Mouse (Mus musculus) adrenal gland, postnatal 4 days (tissue): ENCODE measurements around the gene Secisbp2l. TPM values are rescaled to one million over a fixed set of nuclear protein-coding genes. Genes with fewer than 3 reads are reported as not detected.

ENCODE experiments used
- DNase-seq, 2 experiments: peaks; one replicate each; pipeline ENCODE4 v3.0.0; 2021 to 2022; ENCODE audit warnings: low spot score in 2 of 2, mixed read lengths in 2 of 2
- total RNA-seq, 2 experiments: library from RNA; stranded (reverse); gene quantifications; 2 replicates each; pipeline ENCODE4 v1.2.3; 2021

The Secisbp2l gene
- total RNA-seq, 2 experiments from 2014 or later = 58.5 TPM

GRCm38 (mm10) chr2:125784392-125784791 lies 1.7 kb upstream of the Secisbp2l start:
- DNase-seq = no peak

- DNase-seq = no peak
Measured at GRCm38 (mm10) chr2:125783868-125784267, 1.2 kb upstream of the Secisbp2l start.

DNA sequence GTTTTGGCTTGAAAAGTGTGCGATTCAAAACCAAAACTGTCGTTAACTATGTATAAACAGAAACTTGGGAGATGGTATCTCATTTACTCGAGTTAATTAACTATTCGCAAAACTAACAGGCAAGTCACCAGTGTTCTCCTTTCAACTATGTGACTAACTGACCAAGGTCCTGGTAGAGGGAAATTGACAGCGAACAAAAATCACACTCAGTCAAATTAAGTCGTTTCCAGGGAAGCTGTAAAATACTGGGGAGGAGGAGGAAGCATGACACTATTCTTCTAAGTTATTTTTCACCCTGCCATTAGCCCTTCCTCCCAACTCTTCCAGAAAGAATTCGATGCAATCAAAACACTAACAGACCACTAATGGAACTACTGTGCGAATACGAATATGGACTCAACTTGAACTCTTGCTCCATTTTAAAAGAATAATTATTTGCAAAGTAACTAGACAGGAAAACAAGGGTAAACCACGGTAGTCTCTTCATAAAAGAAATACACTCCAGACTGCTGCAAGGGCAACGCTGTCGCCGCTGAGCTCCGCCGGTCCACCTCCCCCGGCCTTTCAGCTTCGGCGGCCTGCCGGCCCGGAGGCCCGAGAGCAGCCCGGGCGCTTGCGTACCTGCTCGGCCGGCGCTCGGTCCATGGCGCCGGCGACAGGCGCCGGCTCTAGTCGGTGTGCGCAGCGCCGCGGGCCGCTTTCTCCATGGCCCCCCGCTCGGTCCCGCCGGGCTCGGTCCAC lies 522 bp downstream of the Secisbp2l start:
- DNase-seq = no peak

DNA sequence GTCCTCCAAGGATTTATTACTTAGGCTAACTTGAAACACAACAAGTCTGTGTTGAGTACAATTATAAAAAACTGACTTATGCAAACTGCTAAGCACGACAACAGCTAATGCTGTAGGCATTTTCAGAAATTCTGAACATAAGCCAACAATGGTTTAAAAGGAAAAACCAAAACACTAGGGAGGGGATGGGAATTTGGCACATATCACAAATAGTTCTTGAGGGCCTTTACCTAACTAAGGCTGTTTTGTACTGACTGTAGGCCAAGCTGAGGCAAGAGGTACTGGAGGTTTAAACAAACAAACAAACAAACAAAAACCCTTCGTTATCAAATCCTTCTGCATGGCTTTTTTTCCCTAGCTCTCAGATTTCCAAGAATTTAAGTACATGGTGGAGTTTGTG lies 1.7 kb downstream of the Secisbp2l start:
- DNase-seq = no peak

GRCm38 (mm10) chr2:125778380-125778779 lies 4.3 kb downstream of the Secisbp2l start:
- DNase-seq = no peak

DNA sequence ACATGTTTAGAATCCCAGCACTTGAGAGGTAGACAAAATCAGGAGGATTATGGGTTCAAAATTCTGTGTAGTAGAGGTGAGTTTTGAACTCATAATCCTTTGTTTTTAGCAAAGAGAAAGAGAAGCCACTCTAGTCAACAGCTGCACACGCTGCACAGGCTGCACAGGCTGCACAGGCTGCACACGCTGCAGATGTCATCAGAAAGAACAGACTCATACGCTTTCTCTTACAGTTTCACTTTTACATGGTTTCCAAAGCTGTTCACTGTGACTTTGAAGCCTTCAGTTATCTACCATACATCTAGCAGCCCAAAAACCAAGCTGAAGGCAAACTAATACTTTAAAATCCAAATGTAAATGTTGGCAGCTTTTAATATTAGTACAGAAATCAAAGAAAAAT lies 5.7 kb downstream of the Secisbp2l start:
- DNase-seq = no peak

DNA sequence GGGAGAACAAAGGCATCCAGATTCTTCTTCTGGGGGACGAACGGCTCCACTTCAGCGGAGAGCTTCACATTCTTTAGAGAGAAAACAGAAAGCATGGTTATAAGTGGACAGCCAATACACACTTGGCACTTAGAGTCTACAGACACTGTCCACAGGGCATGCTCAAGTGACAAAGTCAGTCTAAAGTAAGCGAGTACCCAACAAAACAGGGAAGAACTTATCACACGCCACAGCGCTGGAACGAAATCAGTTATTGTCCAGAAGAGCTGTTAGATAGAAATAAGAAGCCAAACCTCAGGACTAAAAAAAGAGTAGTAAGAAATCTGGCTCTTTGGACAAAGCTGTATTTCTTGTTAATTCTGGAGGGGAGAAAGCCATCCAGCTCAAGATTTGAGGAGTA lies 7.0 kb downstream of the Secisbp2l start:
- no peak for DNase-seq

- DNase-seq = no peak
Measured at GRCm38 (mm10) chr2:125774846-125775245, 7.8 kb downstream of the Secisbp2l start.

- DNase-seq = no peak
Measured at GRCm38 (mm10) chr2:125765029-125765428, 17.6 kb downstream of the Secisbp2l start.

DNA sequence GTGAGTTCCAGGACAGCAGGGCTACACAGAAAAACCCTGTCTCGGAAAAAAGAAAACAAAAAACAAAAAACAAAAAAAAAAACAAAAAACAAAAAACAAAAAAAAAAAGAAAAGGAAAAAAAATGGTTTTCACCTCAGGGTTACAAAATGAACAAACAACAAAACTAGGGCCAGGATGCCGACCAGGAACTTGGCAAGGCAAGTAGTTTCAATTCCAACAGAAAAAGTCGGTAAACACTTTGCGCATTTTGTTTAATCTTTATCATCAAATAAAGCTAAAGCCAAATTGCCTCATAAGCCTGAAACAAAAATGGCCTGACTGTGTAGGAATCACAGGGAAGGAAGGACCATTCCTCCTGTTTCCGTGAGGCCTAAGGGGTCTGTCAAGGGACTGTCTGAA lies 18.1 kb downstream of the Secisbp2l start:
- no peak for DNase-seq

DNA sequence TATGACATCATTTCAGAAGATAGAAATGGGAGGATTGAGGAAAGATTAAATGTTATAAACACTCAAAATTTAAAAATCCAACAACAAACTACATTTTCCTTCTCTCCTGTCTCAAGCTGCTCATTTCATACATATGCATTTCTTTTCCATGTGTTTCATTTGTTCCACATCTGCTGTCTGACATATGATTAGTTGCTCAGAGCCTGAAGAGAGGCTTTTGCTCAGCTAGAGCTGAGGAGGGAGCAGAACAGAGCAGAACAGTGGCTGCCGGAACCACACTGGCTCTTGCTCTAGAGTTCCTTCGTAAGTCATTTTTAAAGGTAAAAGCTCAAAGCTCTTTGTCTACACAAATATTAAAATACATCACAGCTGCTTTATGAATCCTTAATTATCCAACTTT lies 33.3 kb downstream of the Secisbp2l start:
- no peak for DNase-seq

- no peak for DNase-seq
Measured at GRCm38 (mm10) chr2:125739338-125739737, 43.3 kb downstream of the Secisbp2l start.

DNA sequence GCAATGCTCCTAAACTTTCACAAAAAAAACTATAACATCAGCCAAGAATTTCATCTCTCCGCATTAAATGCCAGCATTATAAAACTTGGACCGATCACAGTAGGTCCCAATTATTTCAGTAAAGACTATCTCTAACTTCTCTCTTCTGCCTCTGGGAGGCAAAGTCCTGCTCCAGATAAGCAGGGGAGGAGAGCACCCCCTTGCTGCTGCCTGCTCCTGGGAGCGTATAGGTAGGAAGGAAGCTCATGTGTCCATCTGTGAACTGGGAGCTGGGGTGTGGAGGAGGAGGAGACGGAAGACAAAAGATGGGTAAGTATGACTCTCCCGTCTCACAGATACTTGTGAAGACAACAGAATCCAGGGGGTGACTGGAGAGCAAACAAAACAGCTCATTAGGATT lies 44.0 kb downstream of the Secisbp2l start:
- DNase-seq = no peak

GRCm38 (mm10) chr2:125736025-125736343 lies 46.7 kb downstream of the Secisbp2l start:
- DNase-seq = no peak

DNA sequence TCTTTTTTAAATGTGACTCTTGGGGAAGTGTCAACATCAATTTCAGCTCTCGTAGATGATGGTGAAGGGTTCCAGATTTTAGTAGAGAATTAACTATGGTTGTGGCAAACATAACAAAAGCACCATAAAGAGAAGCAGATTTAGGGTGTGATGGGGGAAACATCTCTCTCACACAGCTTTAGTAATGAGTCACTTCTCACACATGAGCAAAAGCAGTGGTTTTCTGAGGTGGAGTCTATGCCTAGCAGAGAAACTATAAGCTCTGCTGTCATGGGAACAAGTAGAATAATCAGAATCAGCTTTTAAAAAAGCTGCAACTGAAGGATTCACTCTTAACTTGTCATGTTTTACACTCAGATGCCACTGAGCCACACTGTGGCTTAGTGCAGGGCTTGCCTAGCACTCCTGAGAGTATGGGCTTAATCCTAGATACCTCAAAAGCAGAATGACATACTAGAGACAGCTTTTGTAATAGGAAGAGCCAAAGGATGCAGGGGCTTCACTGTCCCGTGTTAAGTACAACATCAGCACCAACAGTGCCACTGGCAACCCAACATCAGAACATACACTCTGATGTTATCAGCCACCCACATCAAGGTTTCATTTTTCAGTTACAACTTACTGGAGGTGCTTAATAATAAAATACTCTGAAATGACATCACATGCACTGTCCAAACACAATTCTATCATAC lies 47.2 kb downstream of the Secisbp2l start:
- no peak for DNase-seq

- no peak for DNase-seq
Measured at GRCm38 (mm10) chr2:125734741-125735140, 47.9 kb downstream of the Secisbp2l start.

GRCm38 (mm10) chr2:125731763-125732560 lies 50.7 kb downstream of the Secisbp2l start:
- peak; percentile 95 for DNase-seq

DNA sequence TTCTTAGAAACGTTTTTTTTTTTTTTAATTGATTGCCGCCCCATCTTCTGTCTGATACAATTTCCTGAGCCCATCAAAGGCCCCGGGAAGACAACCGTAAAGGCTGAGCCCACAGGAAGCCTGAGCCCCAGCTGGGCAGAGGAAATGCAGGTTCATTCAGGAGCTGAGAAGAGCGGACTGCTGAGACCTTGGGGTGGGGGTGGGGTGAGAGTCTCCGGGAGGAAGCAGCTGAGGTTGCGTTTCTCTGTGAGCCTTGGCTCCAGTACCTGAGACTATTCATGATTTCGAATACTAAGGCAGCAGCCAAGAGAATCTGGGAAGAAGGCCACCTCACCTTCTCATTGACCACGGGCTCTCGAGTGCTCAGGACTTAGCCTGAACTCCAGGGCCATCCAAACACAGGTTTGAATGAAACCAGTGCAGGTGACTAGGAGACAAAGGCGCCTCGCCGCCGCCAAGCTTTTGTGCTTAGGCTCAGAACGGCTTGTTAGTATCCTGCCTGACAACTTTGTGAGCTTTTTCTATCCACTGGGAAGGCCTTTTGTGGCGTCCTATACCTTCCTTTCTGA lies 58.0 kb downstream of the Secisbp2l start:
- no peak for DNase-seq

DNA sequence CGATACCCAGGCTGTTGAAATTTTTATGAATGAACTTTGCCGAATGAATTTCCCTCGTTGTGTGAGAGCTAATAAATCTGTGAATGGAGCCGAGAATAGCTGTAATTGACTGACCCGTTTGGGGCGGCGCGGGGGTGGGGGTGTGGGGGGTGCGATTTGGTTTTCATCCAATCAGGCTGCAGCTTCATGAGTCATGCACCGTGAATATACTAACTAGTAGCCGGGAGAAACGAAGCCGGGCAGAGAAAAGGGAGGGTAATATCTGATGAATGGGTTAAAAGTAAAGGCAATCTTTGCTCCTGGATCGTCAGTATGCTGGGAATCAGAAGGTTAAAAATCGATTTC lies 58.6 kb downstream of the Secisbp2l start, which contains the start of gene Shc4:
Shc4 (minus strand) TSS at position 63 of the 345 bp plus-strand sequence.
- no peak for DNase-seq

GRCm38 (mm10) chr2:125723408-125724085 lies 59.1 kb downstream of the Secisbp2l start:
- peak in 1 of 2 experiments; percentile 25 for DNase-seq

DNA sequence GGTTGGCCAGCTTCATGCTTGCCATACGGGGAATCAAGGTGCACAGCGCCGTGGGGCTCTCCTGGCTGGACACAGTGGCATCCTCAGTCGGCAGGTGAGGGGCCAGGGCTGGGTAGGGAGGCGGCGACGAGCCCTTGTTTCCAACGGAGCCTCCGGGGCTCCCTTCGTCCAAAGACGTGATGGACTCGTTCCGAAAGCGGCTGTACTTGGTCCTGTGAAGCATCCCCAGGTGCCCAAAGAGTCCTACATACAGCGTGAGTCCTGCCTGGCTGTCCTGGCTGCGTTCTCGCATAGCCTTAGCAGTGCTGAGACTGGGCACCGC lies 59.6 kb downstream of the Secisbp2l start:
- DNase-seq = no peak
